Mouse (Mus musculus): ENCODE results near the gene Tex9.

GRCm38 (mm10) chr9:72532381-72533088, 40.5 kb upstream of the Tex9 start:
- TF ChIP-seq CTCF (IDR thresholded peaks at IDR 0.05) (no peak), POLR2A (IDR thresholded peaks at IDR 0.05; ENCODE audit: insufficient read depth, low read depth, low read length) (no peak)

Measured in heart, adult 2 months (tissue).